Mouse (Mus musculus): ENCODE measurements around the gene Ccdc182.

GRCm38 (mm10) chr11:88309059-88309700 is 15.3 kb downstream of the Ccdc182 start:
- TF ChIP-seq EP300 (IDR thresholded peaks at IDR 0.05; ENCODE audit: low read depth) (no peak), CTCF (IDR thresholded peaks at IDR 0.05; ENCODE audit: low read depth) (no peak)
